8 mouse cellular contexts compared by ENCODE assay signal in genomic region chr12:79970981-79971390, GRCm38 (mm10).
DNase-seq lines count a peak whose midpoint lies in the region; ATAC-seq and TF ChIP-seq lines count a peak whose summit lies in the region.
"Had no signal": no experiment of that assay in that cellular context is flagged by ENCODE, and none has a peak within 500 bp of the region (broad histone marks: within the 10 kb centered on the region; RNA-seq: fewer than 3 reads in every experiment).

No protein-coding gene starts in this region.

- H3K79me2 ChIP-seq in liver, adult 2 months (ENCODE audit: control insufficient read depth, insufficient read depth, low read length): no peaks in the 10 kb centered on the region

- TF ChIP-seq POLR2A in liver, adult 2 months (IDR thresholded peaks at IDR 0.05; ENCODE audit: extremely low read depth, insufficient read depth, low read length): no peak

- no peak overlapping the region for H3K4me2 ChIP-seq in embryonic facial prominence, embryonic 11.5 days (ENCODE audit: low read depth, low read length)
- no peak overlapping the region for H3K4me2 ChIP-seq in hindbrain, embryonic 15.5 days
- H3K4me2 ChIP-seq: liver, embryonic 15.5 days had no signal

- WGBS in liver, adult 2 months: 75% methylated on average over 5 of the region's 5 CpGs
- WGBS in embryonic facial prominence, embryonic 11.5 days: 36% methylated on average over 5 of the region's 5 CpGs
- 48% methylated on average over 5 of the region's 5 CpGs for WGBS in hindbrain, embryonic 15.5 days

- DNase-seq in liver, adult 2 months (ENCODE audit: extremely low read depth, low read depth, low spot score): peak; percentile 21
- DNase-seq in liver: no peak
- peak; percentile 25 for DNase-seq in embryonic facial prominence, embryonic 11.5 days (ENCODE audit: low spot score)
- peak; percentile 56 for DNase-seq in retina, embryonic 14.5 days (ENCODE audit: low spot score)
- no peak for DNase-seq in B cell, adult 2 months

- H3K27me3 ChIP-seq in liver, adult 2 months (ENCODE audit: control insufficient read depth, insufficient read depth, low read length): no peaks in the 10 kb centered on the region
- H3K27me3 ChIP-seq in embryonic facial prominence, embryonic 11.5 days (ENCODE audit: control insufficient read depth, insufficient read depth, low read length): no peaks in the 10 kb centered on the region
- H3K27me3 ChIP-seq in hindbrain, embryonic 15.5 days: no peaks in the 10 kb centered on the region

- no peak overlapping the region for H3K9ac ChIP-seq in liver, adult 2 months (ENCODE audit: low read depth, low read length)
- no peak overlapping the region; the same call in 1 of the 2 replicates for H3K9ac ChIP-seq in embryonic facial prominence, embryonic 11.5 days (replicated peaks; ENCODE audit: low read length)
- no peak overlapping the region for H3K9ac ChIP-seq in hindbrain, embryonic 15.5 days
- H3K9ac ChIP-seq: liver, embryonic 15.5 days had no signal

- H3K9me3 ChIP-seq in embryonic facial prominence, embryonic 11.5 days (replicated peaks; ENCODE audit: control insufficient read depth, low read length): no peaks in the 10 kb centered on the region
- no peaks in the 10 kb centered on the region for H3K9me3 ChIP-seq in hindbrain, embryonic 15.5 days
- H3K9me3 ChIP-seq: liver, embryonic 15.5 days had no signal

- peaks cover 27% of the 10 kb centered on the region for H3K4me1 ChIP-seq in liver, adult 2 months (ENCODE audit: control insufficient read depth, insufficient read depth, low read length)
- H3K4me1 ChIP-seq in embryonic facial prominence, embryonic 11.5 days (ENCODE audit: control insufficient read depth, insufficient read depth, low read length): peaks cover 32% of the 10 kb centered on the region
- peaks cover 41% of the 10 kb centered on the region for H3K4me1 ChIP-seq in hindbrain, embryonic 15.5 days (replicated peaks)

- H3K36me3 ChIP-seq in liver, adult 2 months (ENCODE audit: control insufficient read depth, insufficient read depth, low read length): no peaks in the 10 kb centered on the region
- H3K36me3 ChIP-seq in embryonic facial prominence, embryonic 11.5 days (replicated peaks; ENCODE audit: control insufficient read depth, insufficient read depth, low read depth, low read length): no peaks in the 10 kb centered on the region
- H3K36me3 ChIP-seq in hindbrain, embryonic 15.5 days: no peaks in the 10 kb centered on the region
- H3K36me3 ChIP-seq: liver, embryonic 15.5 days had no signal

- no peak for TF ChIP-seq CTCF in liver, adult 2 months (IDR thresholded peaks at IDR 0.05; ENCODE audit: low read depth, low read length)

- ATAC-seq in embryonic facial prominence, embryonic 11.5 days (replicated peaks; ENCODE audit: insufficient number of reproducible peaks, low FRiP score, low TSS enrichment, low read depth): 0 out of 2 replicates have a peak, but pooled peaks have one; percentile 5
- no peak for ATAC-seq in hindbrain, embryonic 15.5 days (ENCODE audit: low FRiP score, low read depth)
- ATAC-seq in megakaryocyte-erythroid progenitor cell, adult 5-6 weeks (replicated peaks; ENCODE audit: low FRiP score, low TSS enrichment, poor library complexity, severe bottlenecking): no peak

- H3K4me3 ChIP-seq in liver, adult 2 months (ENCODE audit: insufficient read depth, low read depth, low read length): no peak overlapping the region
- H3K4me3 ChIP-seq in embryonic facial prominence, embryonic 11.5 days (ENCODE audit: low read depth, low read length): no peak overlapping the region
- H3K4me3 ChIP-seq in hindbrain, embryonic 15.5 days: no peak overlapping the region
- H3K4me3 ChIP-seq: liver, embryonic 15.5 days had no signal

- H3K27ac ChIP-seq in liver, adult 2 months (replicated peaks; ENCODE audit: insufficient read depth, low read depth, low read length): no peak overlapping the region
- peak overlapping the region; percentile 87 for H3K27ac ChIP-seq in embryonic facial prominence, embryonic 11.5 days (replicated peaks; ENCODE audit: low read depth, low read length)
- H3K27ac ChIP-seq in hindbrain, embryonic 15.5 days (replicated peaks): peak overlapping the region; percentile 87
- H3K27ac ChIP-seq: liver, embryonic 15.5 days had no signal

Comparison
In these comparisons a context has a peak if more than half of its experiments do, and no peak if none do; other contexts are left out.
1. DNase-seq: peak in liver, adult 2 months (single experiment), embryonic facial prominence, embryonic 11.5 days (single experiment) and retina, embryonic 14.5 days (single experiment); none in liver (single experiment) and B cell, adult 2 months (0 of 2).